Mouse (Mus musculus): ENCODE data around the gene Cdh23.
A peak's percentile ranks its signal among the peaks of the same experiment; 100 is the strongest.

Cdh23 gene

GRCm38 (mm10) chr10:60634391-60634790, 61.9 kb downstream of the Cdh23 start:
- no peak for DNase-seq

- DNase-seq: no peak
These were observed 70.2 kb downstream of the Cdh23 start for GRCm38 (mm10) chr10:60626086-60626485.

- DNase-seq: no peak
These were observed 70.8 kb downstream of the Cdh23 start for GRCm38 (mm10) chr10:60625511-60625910.

GRCm38 (mm10) chr10:60624945-60625344, 71.3 kb downstream of the Cdh23 start:
- DNase-seq: no peak

DNA sequence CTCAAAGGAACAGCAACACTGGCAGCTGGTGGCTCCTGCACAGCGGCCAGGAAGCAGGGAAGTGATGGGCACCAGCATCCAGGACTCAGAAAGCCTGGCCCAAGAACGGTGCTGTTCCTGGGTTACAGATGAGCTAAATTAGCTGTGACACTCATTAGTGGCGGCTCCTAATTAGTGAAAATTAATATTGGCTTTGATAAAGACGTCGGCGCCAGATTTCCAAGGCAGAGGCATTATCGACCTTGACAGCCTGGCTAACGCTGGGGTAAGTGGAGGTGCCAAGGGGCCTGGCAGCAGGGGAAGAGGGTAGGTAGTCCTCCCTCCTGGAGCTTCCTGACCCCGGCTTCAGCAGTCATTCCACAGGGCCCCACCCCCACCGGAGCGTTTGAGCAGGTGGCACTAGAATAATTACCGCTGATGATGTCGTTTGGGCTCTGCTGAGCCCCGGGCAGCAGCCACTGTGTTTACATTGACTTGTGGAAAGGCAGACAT, 72.0 kb downstream of the Cdh23 start:
- DNase-seq: no peak

DNA sequence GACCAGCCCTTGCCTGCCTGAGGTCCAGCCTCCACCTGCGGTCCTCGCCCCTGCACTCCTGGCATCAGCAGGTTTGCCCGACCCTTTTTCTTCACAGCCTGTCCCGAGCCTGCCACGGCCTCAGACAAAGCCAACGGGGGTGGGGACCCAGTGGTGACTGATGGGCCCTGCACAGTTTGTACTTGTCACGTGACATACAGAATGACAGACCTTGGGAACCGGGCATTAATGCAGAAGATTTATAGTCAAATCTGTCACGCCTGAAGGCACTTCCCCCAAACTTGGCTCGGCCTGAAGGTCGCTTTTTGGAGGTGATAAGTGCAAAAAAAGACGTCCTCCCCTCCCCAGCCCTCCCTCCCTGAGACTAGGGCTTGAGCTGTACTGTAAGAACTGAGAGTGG, 73.5 kb downstream of the Cdh23 start:
- DNase-seq: no peak

GRCm38 (mm10) chr10:60621470-60622170, 74.7 kb downstream of the Cdh23 start:
- peak; percentile 29 to 32 for DNase-seq

DNA sequence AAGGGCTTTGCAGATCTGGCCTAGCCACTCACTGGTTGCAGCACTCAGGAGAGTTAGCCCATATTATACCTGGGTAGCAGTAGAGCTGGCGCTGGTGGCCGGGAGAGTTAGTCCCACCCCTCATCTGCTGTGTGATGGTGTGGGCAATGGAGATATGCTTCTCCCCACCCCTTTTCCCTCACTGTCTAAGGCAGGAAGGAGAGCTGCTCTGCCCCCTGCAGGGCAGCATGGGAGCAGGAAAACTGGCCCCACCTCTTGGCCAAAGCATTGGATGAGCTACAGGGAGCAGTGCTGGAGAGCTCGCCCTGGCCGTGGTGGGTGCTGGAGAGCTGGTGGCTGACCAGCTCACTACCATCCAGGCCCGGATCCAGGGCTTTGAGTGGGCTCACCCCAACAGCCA, 80.4 kb downstream of the Cdh23 start:
- peak in 1 of 2 experiments; percentile 11 for DNase-seq

DNA sequence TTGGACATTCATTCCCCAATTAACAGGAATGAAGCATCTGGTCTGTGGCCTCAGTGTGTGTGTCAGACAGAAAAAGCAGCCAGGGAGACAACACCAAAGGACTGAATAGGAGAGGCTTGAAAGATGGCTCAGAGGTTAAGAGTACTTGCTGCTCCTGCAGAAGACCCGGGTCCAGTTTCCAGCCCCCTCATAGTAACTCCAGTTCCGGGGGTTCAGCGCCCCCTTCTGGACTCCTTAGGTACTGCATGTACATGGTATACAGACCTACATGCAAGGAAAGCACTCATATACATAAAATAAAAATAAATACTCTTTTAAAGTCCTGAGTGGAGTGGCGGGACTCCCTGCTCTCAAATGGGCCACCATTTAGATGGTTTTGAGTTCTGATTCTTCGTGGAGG, 83.4 kb downstream of the Cdh23 start:
- DNase-seq: peak; percentile 37 to 42

DNA sequence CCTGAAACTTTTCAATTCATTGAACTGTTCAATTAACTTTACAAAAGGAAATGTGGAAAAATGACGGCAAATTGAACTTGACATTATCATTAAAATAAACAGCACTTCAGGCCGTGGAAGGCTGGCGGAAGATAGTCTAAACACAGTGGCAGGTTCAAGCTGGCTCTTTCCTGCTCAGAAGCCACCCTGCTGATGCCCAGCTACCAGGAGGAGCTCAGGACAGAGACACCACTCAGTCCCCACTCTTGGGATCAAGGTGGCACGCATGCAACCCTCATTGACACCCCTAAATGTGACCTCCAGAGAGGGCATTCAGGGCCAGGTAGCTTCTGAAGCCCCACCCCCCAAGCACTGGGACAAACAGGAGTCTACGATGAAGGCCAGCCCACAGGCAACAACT, 89.1 kb downstream of the Cdh23 start:
- no peak for DNase-seq

GRCm38 (mm10) chr10:60606661-60607060, 89.6 kb downstream of the Cdh23 start:
- DNase-seq: no peak

DNA sequence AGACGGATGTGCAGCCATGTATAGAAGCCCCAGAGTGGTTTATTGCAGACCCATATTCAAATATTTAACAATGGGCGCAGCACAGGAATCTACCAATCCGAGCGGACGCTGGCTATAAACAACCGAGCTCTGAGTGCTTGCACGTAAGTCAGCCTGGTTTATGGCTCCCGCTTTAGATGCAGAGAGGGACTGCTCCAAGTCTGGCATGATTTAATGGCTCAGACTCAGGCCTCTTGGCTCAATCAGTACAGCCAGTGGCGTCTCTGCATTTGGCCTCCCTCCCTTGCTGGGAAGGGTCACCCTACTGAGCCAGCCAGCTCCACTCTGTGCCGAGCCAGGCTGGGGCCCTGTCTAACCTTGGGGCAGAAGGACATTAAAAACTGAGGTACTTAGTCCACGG, 94.1 kb downstream of the Cdh23 start:
- DNase-seq: no peak

- no peak for DNase-seq
These were observed 101.1 kb downstream of the Cdh23 start for GRCm38 (mm10) chr10:60595166-60595565.

DNA sequence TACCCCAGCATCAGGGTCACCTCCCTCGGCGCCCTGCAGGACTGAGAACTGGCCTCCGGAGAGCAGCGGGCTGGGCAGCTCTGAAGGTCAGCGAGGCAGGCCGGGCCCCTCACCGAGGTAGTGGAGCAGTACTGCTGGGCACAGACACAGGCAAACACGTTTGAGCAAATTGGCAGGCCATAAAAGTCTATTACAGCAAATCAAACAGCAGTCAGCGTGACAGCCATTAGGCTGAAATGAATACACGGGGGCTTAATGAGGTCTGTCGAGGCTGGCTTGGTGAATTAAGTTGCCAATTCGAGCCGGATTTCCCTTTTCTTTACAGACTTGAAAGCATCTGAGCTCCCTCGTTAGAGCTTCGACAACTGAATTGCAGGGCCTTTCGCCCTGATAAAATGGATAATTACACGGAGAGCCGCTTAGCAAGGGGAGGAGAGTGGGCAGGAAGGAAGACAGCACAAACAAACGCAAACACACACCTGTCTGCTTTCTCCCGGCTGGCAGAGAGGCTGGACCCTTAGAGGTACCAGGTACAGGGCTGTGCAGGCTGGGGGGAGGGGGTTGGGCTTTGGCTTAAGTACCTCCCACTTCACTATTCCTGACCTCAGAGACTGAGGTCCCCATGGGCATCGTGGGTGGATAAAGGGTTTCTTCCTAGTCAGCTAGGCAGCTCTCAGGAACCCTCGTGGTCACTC, 103.3 kb downstream of the Cdh23 start:
- DNase-seq: no peak

DNA sequence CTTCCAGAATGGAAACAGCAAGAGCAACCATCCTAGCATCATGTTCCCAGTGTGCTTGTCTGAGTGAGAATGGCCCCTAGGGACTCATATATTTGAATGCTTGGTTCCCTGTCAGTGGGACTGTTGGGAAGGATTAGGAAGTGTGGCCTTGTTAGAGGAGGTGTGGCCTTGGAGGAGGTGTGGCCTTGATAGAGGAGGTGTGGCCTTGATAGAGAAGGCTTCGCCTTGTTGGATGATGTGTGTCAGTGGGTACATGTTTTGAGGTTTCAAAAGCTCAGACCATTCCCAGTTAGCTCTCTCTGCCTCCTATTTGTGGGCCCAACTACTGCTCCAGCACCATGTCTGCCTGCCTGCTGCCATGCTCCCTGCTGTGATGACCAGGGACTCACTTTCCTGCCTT, 105.0 kb downstream of the Cdh23 start:
- DNase-seq: no peak

- no peak for DNase-seq
These were observed 106.0 kb downstream of the Cdh23 start for GRCm38 (mm10) chr10:60590241-60590640.

GRCm38 (mm10) chr10:60585691-60586090, 110.6 kb downstream of the Cdh23 start:
- no peak for DNase-seq

- DNase-seq: no peak
These were observed 113.3 kb downstream of the Cdh23 start for GRCm38 (mm10) chr10:60582956-60583355.

DNA sequence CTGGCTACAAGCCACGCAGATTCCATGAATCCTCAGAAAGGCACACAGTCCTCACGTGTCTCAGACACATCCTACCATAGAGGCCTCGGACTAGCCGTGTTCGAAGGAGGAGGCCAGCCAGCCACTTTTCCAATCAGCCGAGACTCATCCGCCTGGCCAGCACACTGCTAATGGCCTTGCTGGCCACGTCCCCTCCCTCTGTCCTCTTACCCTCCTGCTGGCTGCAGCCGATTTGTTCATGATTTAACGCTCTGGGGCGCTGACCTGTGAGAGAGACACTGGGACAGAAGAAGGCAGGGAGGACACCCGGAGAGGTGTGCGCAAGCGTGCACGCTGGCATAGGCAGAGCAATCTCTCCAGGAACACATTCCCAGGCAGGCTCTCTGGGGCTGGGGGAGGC, 115.6 kb downstream of the Cdh23 start:
- DNase-seq: no peak

- DNase-seq: no peak
These were observed 117.4 kb downstream of the Cdh23 start for GRCm38 (mm10) chr10:60578738-60579538.

DNA sequence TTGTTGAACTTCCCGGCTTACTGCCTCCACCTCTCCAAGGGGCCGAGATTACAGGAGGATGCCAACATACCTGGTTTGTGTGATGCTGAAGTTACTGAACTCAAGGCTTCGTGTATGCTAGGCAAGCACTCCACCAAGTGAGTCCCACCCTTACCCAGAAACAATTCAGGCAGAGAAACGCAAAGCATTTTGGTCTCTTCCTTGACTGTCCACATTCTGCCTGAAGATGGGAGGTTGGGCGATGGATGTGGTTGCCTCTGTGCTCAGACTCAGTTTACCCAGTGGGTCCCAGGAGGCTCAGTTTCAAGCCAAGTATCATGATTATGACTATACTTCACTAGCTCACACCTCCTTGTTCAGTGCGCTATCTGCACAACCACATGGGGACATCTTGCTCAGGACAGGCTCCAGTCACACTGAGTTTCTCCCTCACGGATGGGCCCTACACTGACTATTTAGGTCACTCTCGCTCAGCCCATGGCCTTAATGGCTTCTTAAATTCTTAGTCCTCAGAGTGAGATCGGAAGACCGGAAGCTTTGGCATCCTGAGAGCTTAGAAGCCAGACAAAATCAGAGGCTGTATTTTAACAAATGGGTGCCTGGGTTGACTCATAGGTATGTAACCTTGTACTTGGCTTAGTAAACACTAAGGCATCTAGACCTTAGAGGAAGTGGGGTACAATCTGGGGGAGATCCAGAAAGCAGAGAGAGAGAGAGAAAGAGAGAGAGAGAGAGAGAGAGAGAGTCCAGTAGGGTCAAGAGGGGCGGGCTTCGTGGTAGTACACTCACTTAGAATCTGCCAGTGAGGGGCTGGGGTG, 118.2 kb downstream of the Cdh23 start:
- no peak for DNase-seq

DNA sequence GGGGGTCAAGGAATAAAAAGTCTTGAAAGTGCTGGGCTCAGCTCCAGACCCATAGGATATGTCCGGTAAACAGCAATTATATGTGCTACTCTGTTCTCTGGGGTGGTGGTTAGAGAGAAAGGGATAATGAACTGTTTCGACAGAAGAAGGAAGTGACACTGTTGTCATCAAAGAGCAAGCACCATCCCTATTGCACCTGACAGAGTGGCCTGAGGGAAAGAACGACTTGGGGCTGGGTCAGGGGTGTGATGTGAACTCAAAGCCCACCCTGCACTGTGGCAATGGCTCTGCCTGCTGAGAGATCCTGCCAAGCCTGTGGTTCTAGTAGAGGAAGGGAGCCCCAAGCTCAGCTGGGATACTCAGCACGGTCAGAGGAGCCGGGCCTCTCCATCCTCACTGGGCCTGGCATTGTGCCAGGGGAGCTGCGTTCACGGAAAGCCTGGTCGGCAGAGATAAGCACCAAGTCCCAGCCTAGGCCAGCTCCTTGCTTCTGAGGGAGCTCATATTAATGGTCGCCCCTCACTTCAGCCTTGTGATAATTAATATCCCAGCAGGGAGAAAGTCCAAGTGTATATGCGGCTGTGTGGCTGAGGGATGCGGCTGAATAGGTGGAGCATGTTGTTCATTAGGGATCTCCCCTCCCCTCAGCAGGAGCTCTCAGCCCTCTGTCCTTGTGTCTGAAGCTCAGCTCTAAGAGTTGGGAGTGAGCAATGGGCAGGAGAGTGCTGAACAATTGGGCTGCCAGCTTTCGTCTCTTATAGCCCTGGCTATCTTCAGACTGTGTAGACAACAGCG, 119.0 kb downstream of the Cdh23 start:
- DNase-seq: no peak
